Mouse (Mus musculus): ENCODE results near the gene Sh3bgrl2. TPM values are rescaled to one million over a fixed set of nuclear protein-coding genes. Genes with fewer than 3 reads are reported as not detected.

Sh3bgrl2 gene
- 10 to 100 TPM in 1 of 2 experiments, 1 to 10 TPM in 1; 7.4 to 10.7 TPM for polyA plus RNA-seq (2017; shearing (Covaris generic))

DNA sequence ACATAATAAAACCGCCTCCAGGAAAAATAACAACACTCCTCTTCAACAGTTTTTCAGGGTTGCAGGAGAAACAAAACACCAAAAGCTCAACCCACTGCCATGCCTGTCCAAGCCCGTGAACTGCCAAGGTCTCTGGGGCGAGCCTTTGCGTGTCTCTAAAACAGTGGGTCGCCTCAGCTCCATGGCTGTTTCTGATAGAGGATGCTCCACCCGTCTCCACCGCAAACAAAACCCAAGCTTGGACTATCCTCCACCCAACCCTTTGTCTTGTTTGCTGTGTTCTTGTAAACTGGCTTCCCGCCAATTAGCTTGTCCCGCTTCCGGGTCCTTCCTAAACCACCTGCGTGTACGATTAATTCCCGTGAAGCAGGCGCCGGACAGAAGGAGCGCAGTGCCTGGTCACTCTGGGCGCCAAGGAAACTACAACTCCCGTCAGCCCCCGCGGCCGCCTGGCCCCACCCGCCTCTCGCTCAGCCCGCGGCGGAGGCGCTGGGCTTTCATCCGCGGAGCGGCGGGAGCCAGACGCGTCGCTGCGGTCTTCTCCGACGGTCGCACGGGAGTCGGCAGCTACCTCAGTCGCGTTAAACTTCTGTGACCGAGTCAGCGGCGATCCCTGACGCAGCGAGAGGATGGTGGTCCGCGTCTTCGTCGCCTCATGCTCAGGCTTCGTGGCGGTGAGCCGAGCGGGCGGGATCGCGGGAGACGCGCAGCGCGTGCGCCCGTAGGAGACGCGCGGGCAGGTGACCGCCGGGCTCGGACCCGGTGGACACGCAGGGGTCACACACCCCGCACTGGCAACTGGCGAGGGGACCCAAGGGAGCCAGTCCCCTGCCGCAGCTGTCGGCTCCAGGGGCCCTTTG, at the start of gene Sh3bgrl2:
Gene Sh3bgrl2, plus strand, starts transcription at position 498 of the 860 bp plus-strand sequence.

Other genes with a start within 250 kb of the Sh3bgrl2 start
- 10 to 100 TPM in 1 of 2 experiments, 1 to 10 TPM in 1; 8.1 to 13.0 TPM for gene Lca5, start 107.2 kb upstream of the Sh3bgrl2 start, polyA plus RNA-seq (2017; shearing (Covaris generic))

Data from inflammation-experienced regulatory T-cells (primary cell).